Mouse (Mus musculus) stomach, postnatal 0 days (tissue): ENCODE measurements around the gene Mon1a.

Experiments used
- CTCF ChIP-seq: IDR thresholded peaks from 2 replicates; pipeline ENCODE4 v1.5.1; 2016; ENCODE audit warnings: antibody characterized with exemption, low read depth, mild to moderate bottlenecking, moderate library complexity
- EP300 ChIP-seq: optimal IDR thresholded peaks from 2 replicates; pipeline ENCODE3; 2016; ENCODE audit warnings: antibody characterized with exemption

GRCm38 (mm10) chr9:107890260-107890659, 2.3 kb downstream of the Mon1a start:
- TF ChIP-seq CTCF: no peak
- no peak for TF ChIP-seq EP300
